Mouse (Mus musculus) E14TG2a.4 (cell line): ENCODE measurements around the gene Nqo1.

ENCODE experiments used
- CTCF ChIP-seq: conservative IDR thresholded peaks from 2 replicates; pipeline ENCODE4 v1.5.1; 2014; ENCODE audit warnings: low read length
- NANOG ChIP-seq: IDR thresholded peaks from 2 replicates; pipeline ENCODE4 v1.6.1; 2014; ENCODE audit warnings: borderline replicate concordance, low read length, mixed read lengths
- POU5F1 ChIP-seq: IDR thresholded peaks from 2 replicates; pipeline ENCODE4 v1.6.1; 2014; ENCODE audit warnings: low read length, borderline replicate concordance

DNA sequence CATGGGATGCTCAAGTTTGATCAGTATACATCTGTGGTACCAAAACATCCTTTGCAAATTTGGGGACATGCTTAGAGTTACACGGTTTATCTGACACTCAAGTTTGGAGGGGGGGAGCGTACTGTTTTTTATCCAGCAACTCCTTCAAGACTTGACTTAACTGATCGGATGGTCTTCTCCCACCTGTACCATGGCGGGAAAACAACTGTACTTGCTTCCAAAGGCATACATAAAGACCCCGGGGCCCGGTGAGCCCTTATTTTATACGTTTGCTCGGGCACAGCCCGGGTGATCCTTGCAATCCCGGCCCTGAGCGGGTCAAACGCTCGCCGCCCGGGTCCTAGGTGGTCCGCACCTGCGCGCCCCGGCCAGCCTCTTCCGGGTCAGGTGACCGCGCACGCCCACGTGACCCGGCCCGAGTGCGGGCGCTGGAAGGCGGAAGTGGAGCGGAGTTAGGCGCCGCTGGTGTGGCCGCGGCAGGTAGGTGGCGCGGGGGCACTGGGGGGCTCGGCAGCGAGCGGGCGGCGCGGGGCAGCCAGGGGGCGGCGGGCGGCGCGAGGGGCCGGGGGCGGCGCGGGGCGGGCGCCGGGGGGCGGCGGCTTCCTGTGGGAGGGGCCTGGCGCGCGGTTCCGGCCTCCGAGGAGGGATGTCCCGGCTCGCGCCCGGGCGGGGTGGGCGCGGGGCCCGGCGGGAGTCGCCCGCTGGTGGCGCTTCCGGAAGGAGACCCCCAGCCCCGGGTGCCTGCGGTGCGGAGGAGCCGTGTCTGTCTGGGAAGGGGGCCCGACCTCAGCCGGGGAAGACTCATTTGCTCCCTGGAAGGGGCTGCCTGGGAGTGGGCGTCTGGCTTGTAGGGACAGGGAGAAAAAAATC is 33.2 kb upstream of the Nqo1 start, which contains the start of gene Wwp2:
- TF ChIP-seq CTCF (no peak), NANOG (no peak), POU5F1 (no peak)
